Mouse (Mus musculus) CH12.LX (cell line): ENCODE measurements around the gene Trappc3.
A peak's percentile ranks its signal among the peaks of the same experiment; 100 is the strongest.

ENCODE experiments used
- BHLHE40 ChIP-seq: IDR thresholded peaks from 2 replicates; pipeline ENCODE4 v1.6.1; 2011; ENCODE audit warnings: mild to moderate bottlenecking, low read depth, low read length, improper control_type of control experiment
- CTCF ChIP-seq, 2 experiments: IDR thresholded peaks in 1 of 2; conservative IDR thresholded peaks in 1 of 2; 2 replicates each; pipeline ENCODE4 v1.5.1; 2011 to 2012; ENCODE audit warnings: low read depth in 2 of 2, low read length in 2 of 2, improper control_type of control experiment in 1 of 2, inconsistent platforms in 1 of 2, mild to moderate bottlenecking in 1 of 2, moderate library complexity in 1 of 2
- E2F4 ChIP-seq: IDR thresholded peaks from 2 replicates; pipeline ENCODE4 v1.6.1; 2011; ENCODE audit warnings: low read depth, low read length, improper control_type of control experiment; ENCODE audit not compliant: insufficient replicate concordance
- EP300 ChIP-seq: IDR thresholded peaks from 2 replicates; pipeline ENCODE4 v1.6.1; 2011; ENCODE audit warnings: low read length, improper control_type of control experiment
- JUND ChIP-seq: conservative IDR thresholded peaks from 2 replicates; pipeline ENCODE4 v1.6.1; 2011; ENCODE audit warnings: low read depth, low read length, improper control_type of control experiment
- POLR2A ChIP-seq: IDR thresholded peaks from 2 replicates; pipeline ENCODE4 v1.6.1; 2011; ENCODE audit warnings: low read depth, mild to moderate bottlenecking, improper control_type of control experiment, low read length
- POLR2AphosphoS2 ChIP-seq: IDR thresholded peaks from 2 replicates; pipeline ENCODE4 v1.6.1; 2011; ENCODE audit warnings: low read depth, low read length, improper control_type of control experiment
- RCOR1 ChIP-seq: conservative IDR thresholded peaks from 2 replicates; pipeline ENCODE4 v1.6.1; 2012; ENCODE audit warnings: low read depth, mild to moderate bottlenecking, inconsistent platforms, low read length, improper control_type of control experiment
- USF2 ChIP-seq: conservative IDR thresholded peaks from 2 replicates; pipeline ENCODE4 v1.6.1; 2011; ENCODE audit warnings: low read depth, low read length, improper control_type of control experiment
- ZC3H11A ChIP-seq: IDR thresholded peaks from 2 replicates; pipeline ENCODE4 v1.6.1; 2012; ENCODE audit warnings: low read depth, mild to moderate bottlenecking, inconsistent platforms, low read length, improper control_type of control experiment
- ZMIZ1 ChIP-seq: IDR thresholded peaks from 2 replicates; pipeline ENCODE4 v1.6.1; 2012; ENCODE audit warnings: low read depth, mild to moderate bottlenecking, inconsistent platforms, low read length, improper control_type of control experiment

DNA sequence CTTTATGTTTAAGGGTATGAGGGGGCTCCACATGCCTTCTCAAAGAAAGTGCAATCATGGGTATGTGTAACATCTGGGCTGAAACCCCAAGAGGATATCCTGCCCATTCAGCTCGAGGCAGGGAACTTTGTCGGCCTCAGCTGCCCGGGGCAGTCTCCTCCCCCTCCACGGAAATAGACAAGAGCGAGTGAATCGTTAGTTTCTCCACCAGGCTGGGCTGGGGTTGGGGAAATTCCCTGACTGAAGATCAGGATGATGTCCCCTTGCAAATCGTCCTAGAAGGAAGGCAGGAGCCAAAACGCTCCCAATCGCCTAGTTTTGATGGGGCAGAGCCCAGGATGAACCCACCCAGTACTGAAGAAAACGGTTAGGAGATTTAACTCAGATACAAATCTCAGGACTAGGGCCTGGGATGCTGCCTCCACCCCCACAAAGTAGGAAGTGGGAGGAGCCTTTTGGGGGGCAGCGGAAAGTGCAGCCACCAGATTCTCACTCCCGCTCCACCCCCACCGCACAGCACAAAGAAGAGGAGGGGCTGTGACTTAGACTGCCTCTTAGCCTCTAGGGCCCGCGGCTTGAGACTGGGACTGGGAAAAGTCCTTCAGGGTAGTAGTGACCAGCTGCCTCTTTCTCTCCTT is 2.5 kb upstream of the Trappc3 start:
- TF ChIP-seq ZC3H11A (no peak), ZMIZ1 (no peak; the same call in none of the 2 replicates), EP300 (peak; percentile 66), E2F4 (no peak), RCOR1 (peak; percentile 76; the same call in 1 of the 2 replicates), CTCF (conservative IDR thresholded peaks at IDR 0.05 in 1 of 2, IDR thresholded peaks at IDR 0.05 in 1 of 2; ENCODE audit: low read depth in 2 of 2, low read length in 2 of 2) (no peak), POLR2A (peak; percentile 78), POLR2AphosphoS2 (0 out of 2 replicates have a peak, but pooled peaks have one; percentile 47), BHLHE40 (0 out of 2 replicates have a peak, but pooled peaks have one; percentile 30), USF2 (no peak), JUND (no peak)
